Mouse (Mus musculus): ENCODE results near the gene Psmb2. TPM values are rescaled to one million over a fixed set of nuclear protein-coding genes. Genes with fewer than 3 reads are reported as not detected.

The Psmb2 gene
- polyA plus RNA-seq, 1 experiment: 154 TPM

- Histone ChIP-seq H3K27ac (ENCODE audit: insufficient read depth, low read depth, low read length) (no peak overlapping the region), H3K36me3 (ENCODE audit: control insufficient read depth, insufficient read depth, low read length) (peaks cover 13% of the 10 kb centered on the region), H3K27me3 (ENCODE audit: control insufficient read depth, insufficient read depth, low read length) (no peaks in the 10 kb centered on the region), H3K4me3 (ENCODE audit: low read depth, low read length) (peak overlapping the region; percentile 94), H3K4me1 (ENCODE audit: control insufficient read depth, insufficient read depth, insufficient read length, low read length) (peaks cover 16% of the 10 kb centered on the region)
- no peak for TF ChIP-seq CTCF (IDR thresholded peaks at IDR 0.05; ENCODE audit: extremely low read depth, insufficient read length, insufficient replicate concordance, low read depth, low read length)
- TF ChIP-seq POLR2A (IDR thresholded peaks at IDR 0.05; ENCODE audit: low read depth, low read length): no peak
- 17% methylated on average over 13 of the region's 13 CpGs for WGBS
Measured at GRCm38 (mm10) chr4:126752024-126752607, 74.7 kb downstream of the Psmb2 start.

GRCm38 (mm10) chr4:126752608-126753141, 75.2 kb downstream of the Psmb2 start:
- WGBS: under 1% methylated on average over 23 of the region's 23 CpGs

GRCm38 (mm10) chr4:126753268-126754230, 76.1 kb downstream of the Psmb2 start, which contains the start of the genes Ncdn and AU040320:
Ncdn (minus strand) TSS chr4:126753438.
AU040320 (plus strand) TSS chr4:126753544.
- Histone ChIP-seq H3K27ac (ENCODE audit: insufficient read depth, low read depth, low read length) (peak within 1 kb of the TSS; percentile 87), H3K36me3 (ENCODE audit: control insufficient read depth, insufficient read depth, low read length) (peaks cover 16% of the 10 kb centered on the region), H3K4me1 (ENCODE audit: control insufficient read depth, insufficient read depth, insufficient read length, low read length) (peaks cover 16% of the 10 kb centered on the region), H3K27me3 (ENCODE audit: control insufficient read depth, insufficient read depth, low read length) (no peaks in the 10 kb centered on the region), H3K4me3 (ENCODE audit: low read depth, low read length) (peak within 1 kb of the TSS; percentile 94)
- TF ChIP-seq CTCF (IDR thresholded peaks at IDR 0.05; ENCODE audit: extremely low read depth, insufficient read length, insufficient replicate concordance, low read depth, low read length) (no peak), POLR2A (IDR thresholded peaks at IDR 0.05; ENCODE audit: low read depth, low read length) (peak; percentile 96)
- WGBS: under 1% methylated on average over 71 of the region's 71 CpGs

More at GRCm38 (mm10) chr4:126752608-126753141, 75.2 kb downstream of the Psmb2 start:
- Histone ChIP-seq H3K4me1 (ENCODE audit: control insufficient read depth, insufficient read depth, insufficient read length, low read length) (peaks cover 16% of the 10 kb centered on the region), H3K36me3 (ENCODE audit: control insufficient read depth, insufficient read depth, low read length) (peaks cover 11% of the 10 kb centered on the region; the same call in 1 of the 2 replicates), H3K27ac (ENCODE audit: insufficient read depth, low read depth, low read length) (no peak overlapping the region), H3K27me3 (ENCODE audit: control insufficient read depth, insufficient read depth, low read length) (no peaks in the 10 kb centered on the region), H3K4me3 (ENCODE audit: low read depth, low read length) (peak overlapping the region; percentile 94)
- no peak for TF ChIP-seq CTCF (IDR thresholded peaks at IDR 0.05; ENCODE audit: extremely low read depth, insufficient read length, insufficient replicate concordance, low read depth, low read length)
- no peak for TF ChIP-seq POLR2A (IDR thresholded peaks at IDR 0.05; ENCODE audit: low read depth, low read length)

GRCm38 (mm10) chr4:126754231-126754611, 76.8 kb downstream of the Psmb2 start:
- no peaks in the 10 kb centered on the region for H3K27me3 ChIP-seq (ENCODE audit: control insufficient read depth, insufficient read depth, low read length)
- H3K27ac ChIP-seq (ENCODE audit: insufficient read depth, low read depth, low read length): peak overlapping the region; percentile 87
- peaks cover 17% of the 10 kb centered on the region for H3K36me3 ChIP-seq (ENCODE audit: control insufficient read depth, insufficient read depth, low read length)
- peaks cover 16% of the 10 kb centered on the region for H3K4me1 ChIP-seq (ENCODE audit: control insufficient read depth, insufficient read depth, insufficient read length, low read length)
- peak overlapping the region; percentile 94 for H3K4me3 ChIP-seq (ENCODE audit: low read depth, low read length)
- TF ChIP-seq POLR2A (IDR thresholded peaks at IDR 0.05; ENCODE audit: low read depth, low read length) (no peak), CTCF (IDR thresholded peaks at IDR 0.05; ENCODE audit: extremely low read depth, insufficient read length, insufficient replicate concordance, low read depth, low read length) (no peak)
- WGBS: 2% methylated on average over 12 of the region's 12 CpGs

- Histone ChIP-seq H3K36me3 (ENCODE audit: control insufficient read depth, insufficient read depth, low read length) (peaks cover 21% of the 10 kb centered on the region), H3K4me1 (ENCODE audit: control insufficient read depth, insufficient read depth, insufficient read length, low read length) (peaks cover 16% of the 10 kb centered on the region), H3K4me3 (ENCODE audit: low read depth, low read length) (no peak overlapping the region), H3K27ac (ENCODE audit: insufficient read depth, low read depth, low read length) (peak overlapping the region; percentile 89), H3K27me3 (ENCODE audit: control insufficient read depth, insufficient read depth, low read length) (no peaks in the 10 kb centered on the region)
- 16% methylated on average over 12 of the region's 12 CpGs for WGBS
- TF ChIP-seq POLR2A (IDR thresholded peaks at IDR 0.05; ENCODE audit: low read depth, low read length) (no peak), CTCF (IDR thresholded peaks at IDR 0.05; ENCODE audit: extremely low read depth, insufficient read length, insufficient replicate concordance, low read depth, low read length) (no peak)
Measured at GRCm38 (mm10) chr4:126754736-126755374, 77.4 kb downstream of the Psmb2 start.

GRCm38 (mm10) chr4:126756766-126757165, 79.3 kb downstream of the Psmb2 start:
- H3K36me3 ChIP-seq (ENCODE audit: control insufficient read depth, insufficient read depth, low read length): peaks cover 29% of the 10 kb centered on the region
- no peaks in the 10 kb centered on the region for H3K27me3 ChIP-seq (ENCODE audit: control insufficient read depth, insufficient read depth, low read length)
- peak overlapping the region; percentile 47 for H3K4me3 ChIP-seq (ENCODE audit: low read depth, low read length)
- 17% methylated on average over 4 of the region's 4 CpGs for WGBS
- peak overlapping the region; percentile 81 for H3K27ac ChIP-seq (ENCODE audit: insufficient read depth, low read depth, low read length)
- peaks cover 17% of the 10 kb centered on the region for H3K4me1 ChIP-seq (ENCODE audit: control insufficient read depth, insufficient read depth, insufficient read length, low read length)
- TF ChIP-seq CTCF (IDR thresholded peaks at IDR 0.05; ENCODE audit: extremely low read depth, insufficient read length, insufficient replicate concordance, low read depth, low read length) (no peak), POLR2A (IDR thresholded peaks at IDR 0.05; ENCODE audit: low read depth, low read length) (no peak)

All from small intestine, adult 2 months (tissue).